Mouse (Mus musculus): Measurements from ENCODE around the gene 1700016K19Rik. TPM values are rescaled to one million over a fixed set of nuclear protein-coding genes. Genes with fewer than 3 reads are reported as not detected.

The 1700016K19Rik gene
- 2.7 and 4.0 TPM in 2 replicates for polyA plus RNA-seq (2014; fragmentation: Nextera tagmentation; extraction: Ambion mirVana)

- Histone ChIP-seq H3K9me3 (ENCODE audit: control insufficient read depth, low read length) (no peaks in the 10 kb centered on the region), H3K4me1 (replicated peaks; ENCODE audit: control insufficient read depth, insufficient read depth, low read length) (peaks cover 3% of the 10 kb centered on the region; the same call in 1 of the 2 replicates), H3K4me2 (ENCODE audit: low read length) (peak within 1 kb of the TSS; percentile 79), H3K4me3 (ENCODE audit: low read depth, low read length) (peak within 1 kb of the TSS; percentile 61), H3K27me3 (replicated peaks; ENCODE audit: control insufficient read depth, insufficient read depth, low read length) (no peaks in the 10 kb centered on the region), H3K9ac (ENCODE audit: low read length) (peak within 1 kb of the TSS; percentile 27; the same call in 1 of the 2 replicates), H3K36me3 (ENCODE audit: control insufficient read depth, insufficient read depth, low read length) (no peaks in the 10 kb centered on the region), H3K27ac (ENCODE audit: low read depth) (no peak within 1 kb of the TSS)
- ATAC-seq (replicated peaks; ENCODE audit: low FRiP score, low TSS enrichment, low read depth): peak; percentile 83
- 13% methylated on average over 36 of the region's 36 CpGs for WGBS
- peak; percentile 88 for DNase-seq (ENCODE audit: low spot score)
These were observed at the start of gene 1700016K19Rik for GRCm38 (mm10) chr11:75999440-76000155. Gene 1700016K19Rik, plus strand, starts transcription at chr11:75999912.

- Histone ChIP-seq H3K9me3 (ENCODE audit: control insufficient read depth, low read length) (no peaks in the 10 kb centered on the region), H3K9ac (ENCODE audit: low read length) (no peak overlapping the region), H3K4me3 (ENCODE audit: low read depth, low read length) (no peak overlapping the region), H3K36me3 (ENCODE audit: control insufficient read depth, insufficient read depth, low read length) (no peaks in the 10 kb centered on the region), H3K27me3 (replicated peaks; ENCODE audit: control insufficient read depth, insufficient read depth, low read length) (no peaks in the 10 kb centered on the region), H3K4me1 (replicated peaks; ENCODE audit: control insufficient read depth, insufficient read depth, low read length) (peaks cover 9% of the 10 kb centered on the region; the same call in 1 of the 2 replicates), H3K4me2 (ENCODE audit: low read length) (no peak overlapping the region), H3K27ac (ENCODE audit: low read depth) (no peak overlapping the region)
- 66% methylated on average over 3 of the region's 3 CpGs for WGBS
- DNase-seq (ENCODE audit: low spot score) (no peak), ATAC-seq (replicated peaks; ENCODE audit: low FRiP score, low TSS enrichment, low read depth) (no peak)
These were observed 49.3 kb upstream of the 1700016K19Rik start for GRCm38 (mm10) chr11:75950459-75950858.

GRCm38 (mm10) chr11:75951895-75952294, 47.8 kb upstream of the 1700016K19Rik start:
- Histone ChIP-seq H3K4me3 (ENCODE audit: low read depth, low read length) (no peak overlapping the region), H3K27ac (ENCODE audit: low read depth) (no peak overlapping the region), H3K9me3 (ENCODE audit: control insufficient read depth, low read length) (no peaks in the 10 kb centered on the region), H3K9ac (ENCODE audit: low read length) (no peak overlapping the region), H3K27me3 (replicated peaks; ENCODE audit: control insufficient read depth, insufficient read depth, low read length) (no peaks in the 10 kb centered on the region), H3K36me3 (ENCODE audit: control insufficient read depth, insufficient read depth, low read length) (no peaks in the 10 kb centered on the region), H3K4me2 (ENCODE audit: low read length) (no peak overlapping the region), H3K4me1 (replicated peaks; ENCODE audit: control insufficient read depth, insufficient read depth, low read length) (peaks cover 6% of the 10 kb centered on the region; the same call in 1 of the 2 replicates)
- ATAC-seq (replicated peaks; ENCODE audit: low FRiP score, low TSS enrichment, low read depth) (no peak), DNase-seq (ENCODE audit: low spot score) (no peak)
- WGBS: 68% methylated on average over 5 of the region's 5 CpGs

GRCm38 (mm10) chr11:75954896-75955295, 44.8 kb upstream of the 1700016K19Rik start:
- no peak overlapping the region for H3K4me2 ChIP-seq (ENCODE audit: low read length)
- no peak overlapping the region for H3K27ac ChIP-seq (ENCODE audit: low read depth)
- no peaks in the 10 kb centered on the region for H3K4me1 ChIP-seq (replicated peaks; ENCODE audit: control insufficient read depth, insufficient read depth, low read length)
- H3K9ac ChIP-seq (ENCODE audit: low read length): no peak overlapping the region
- ATAC-seq (replicated peaks; ENCODE audit: low FRiP score, low TSS enrichment, low read depth) (no peak), DNase-seq (ENCODE audit: low spot score) (no peak)
- no peaks in the 10 kb centered on the region for H3K27me3 ChIP-seq (replicated peaks; ENCODE audit: control insufficient read depth, insufficient read depth, low read length)
- no peaks in the 10 kb centered on the region for H3K9me3 ChIP-seq (ENCODE audit: control insufficient read depth, low read length)
- WGBS: 85% methylated on average over 9 of the region's 9 CpGs
- no peak overlapping the region for H3K4me3 ChIP-seq (ENCODE audit: low read depth, low read length)
- H3K36me3 ChIP-seq (ENCODE audit: control insufficient read depth, insufficient read depth, low read length): no peaks in the 10 kb centered on the region

- H3K27me3 ChIP-seq (replicated peaks; ENCODE audit: control insufficient read depth, insufficient read depth, low read length): no peaks in the 10 kb centered on the region
- no peaks in the 10 kb centered on the region for H3K9me3 ChIP-seq (ENCODE audit: control insufficient read depth, low read length)
- H3K4me3 ChIP-seq (ENCODE audit: low read depth, low read length): no peak overlapping the region
- H3K4me1 ChIP-seq (replicated peaks; ENCODE audit: control insufficient read depth, insufficient read depth, low read length): no peaks in the 10 kb centered on the region
- no peak overlapping the region for H3K9ac ChIP-seq (ENCODE audit: low read length)
- ATAC-seq (replicated peaks; ENCODE audit: low FRiP score, low TSS enrichment, low read depth) (no peak), DNase-seq (ENCODE audit: low spot score) (no peak)
- 49% methylated on average over 8 of the region's 8 CpGs for WGBS
- H3K4me2 ChIP-seq (ENCODE audit: low read length): peak overlapping the region; percentile 35
- no peaks in the 10 kb centered on the region for H3K36me3 ChIP-seq (ENCODE audit: control insufficient read depth, insufficient read depth, low read length)
- peak overlapping the region; percentile 60; the same call in 1 of the 2 replicates for H3K27ac ChIP-seq (ENCODE audit: low read depth)
These were observed 43.1 kb upstream of the 1700016K19Rik start for GRCm38 (mm10) chr11:75956651-75957050.

- H3K36me3 ChIP-seq (ENCODE audit: control insufficient read depth, insufficient read depth, low read length): no peaks in the 10 kb centered on the region
- no peaks in the 10 kb centered on the region for H3K27me3 ChIP-seq (replicated peaks; ENCODE audit: control insufficient read depth, insufficient read depth, low read length)
- peak overlapping the region; percentile 35 for H3K4me2 ChIP-seq (ENCODE audit: low read length)
- no peaks in the 10 kb centered on the region for H3K4me1 ChIP-seq (replicated peaks; ENCODE audit: control insufficient read depth, insufficient read depth, low read length)
- no peak for DNase-seq (ENCODE audit: low spot score)
- no peak overlapping the region for H3K9ac ChIP-seq (ENCODE audit: low read length)
- no peak overlapping the region for H3K4me3 ChIP-seq (ENCODE audit: low read depth, low read length)
- 72% methylated on average over 17 of the region's 17 CpGs for WGBS
- ATAC-seq (replicated peaks; ENCODE audit: low FRiP score, low TSS enrichment, low read depth): peak; percentile 75
- peak overlapping the region; percentile 60; the same call in 1 of the 2 replicates for H3K27ac ChIP-seq (ENCODE audit: low read depth)
- no peaks in the 10 kb centered on the region for H3K9me3 ChIP-seq (ENCODE audit: control insufficient read depth, low read length)
These were observed 42.4 kb upstream of the 1700016K19Rik start for GRCm38 (mm10) chr11:75957124-75957832.

- peaks cover 15% of the 10 kb centered on the region; the same call in 1 of the 2 replicates for H3K27me3 ChIP-seq (replicated peaks; ENCODE audit: control insufficient read depth, insufficient read depth, low read length)
- DNase-seq (ENCODE audit: low spot score) (no peak), ATAC-seq (replicated peaks; ENCODE audit: low FRiP score, low TSS enrichment, low read depth) (no peak)
- H3K36me3 ChIP-seq (ENCODE audit: control insufficient read depth, insufficient read depth, low read length): no peaks in the 10 kb centered on the region
- no peak overlapping the region for H3K4me3 ChIP-seq (ENCODE audit: low read depth, low read length)
- H3K9me3 ChIP-seq (ENCODE audit: control insufficient read depth, low read length): no peaks in the 10 kb centered on the region
- H3K4me1 ChIP-seq (replicated peaks; ENCODE audit: control insufficient read depth, insufficient read depth, low read length): peaks cover 12% of the 10 kb centered on the region
- H3K27ac ChIP-seq (ENCODE audit: low read depth): no peak overlapping the region
- WGBS: 89% methylated on average over 7 of the region's 7 CpGs
- H3K4me2 ChIP-seq (ENCODE audit: low read length): no peak overlapping the region
- H3K9ac ChIP-seq (ENCODE audit: low read length): no peak overlapping the region
These were observed 37.9 kb upstream of the 1700016K19Rik start for GRCm38 (mm10) chr11:75961782-75962181.

- Histone ChIP-seq H3K4me2 (ENCODE audit: low read length) (no peak overlapping the region), H3K4me1 (replicated peaks; ENCODE audit: control insufficient read depth, insufficient read depth, low read length) (peaks cover 12% of the 10 kb centered on the region), H3K9me3 (ENCODE audit: control insufficient read depth, low read length) (no peaks in the 10 kb centered on the region), H3K27me3 (replicated peaks; ENCODE audit: control insufficient read depth, insufficient read depth, low read length) (peaks cover 15% of the 10 kb centered on the region; the same call in 1 of the 2 replicates), H3K27ac (ENCODE audit: low read depth) (no peak overlapping the region), H3K9ac (ENCODE audit: low read length) (no peak overlapping the region), H3K36me3 (ENCODE audit: control insufficient read depth, insufficient read depth, low read length) (no peaks in the 10 kb centered on the region), H3K4me3 (ENCODE audit: low read depth, low read length) (no peak overlapping the region)
- 37% methylated on average over 11 of the region's 11 CpGs for WGBS
- DNase-seq (ENCODE audit: low spot score) (no peak), ATAC-seq (replicated peaks; ENCODE audit: low FRiP score, low TSS enrichment, low read depth) (no peak)
These were observed 35.8 kb upstream of the 1700016K19Rik start for GRCm38 (mm10) chr11:75963730-75964475.
